Mouse (Mus musculus) megakaryocyte, embryonic 14.5 days (primary cell): ENCODE results near the gene Rundc1. TPM values are rescaled to one million over a fixed set of nuclear protein-coding genes. Genes with fewer than 3 reads are reported as not detected.
"Not testable (repeated sequence)": the region's sequence is repeated elsewhere in the genome, so short reads cannot be mapped to it uniquely, and the experiment has no call there.

ENCODE experiments used
- H3K27me3 ChIP-seq: replicated peaks from 2 replicates; pipeline ENCODE3; 2012; ENCODE audit warnings: inconsistent platforms
- H3K36me3 ChIP-seq: replicated peaks from 2 replicates; pipeline ENCODE3; 2012; ENCODE audit warnings: low read length, inconsistent platforms, mixed read lengths
- H3K4me1 ChIP-seq: 2 replicates; pipeline ENCODE4 v1.6.1; 2012; ENCODE audit warnings: inconsistent platforms
- H3K4me3 ChIP-seq: replicated peaks from 2 replicates; pipeline ENCODE3; 2012; ENCODE audit warnings: moderate library complexity, mild to moderate bottlenecking, inconsistent platforms
- H3K9me3 ChIP-seq: 2 replicates; pipeline ENCODE4 v1.6.1; 2012; ENCODE audit warnings: inconsistent platforms
- FLI1 ChIP-seq: IDR thresholded peaks from 2 replicates; pipeline ENCODE4 v1.6.1; 2012; ENCODE audit warnings: low read length, inconsistent platforms, mixed read lengths
- GATA1 ChIP-seq: IDR thresholded peaks from 3 replicates; pipeline ENCODE4 v1.6.1; 2012; ENCODE audit warnings: mixed read lengths, low read length, inconsistent platforms, borderline replicate concordance
- polyA plus RNA-seq: library from polyadenylated mRNA; stranded (reverse); fragments of >175 nt; gene quantifications from 2 replicates; pipeline ENCODE4 v1.2.3, GENCODE M21; 2012; ENCODE audit warnings: low replicate concordance; ENCODE audit not compliant: insufficient read depth

Rundc1 gene
- polyA plus RNA-seq, 1 experiment, result 3.1 TPM

DNA sequence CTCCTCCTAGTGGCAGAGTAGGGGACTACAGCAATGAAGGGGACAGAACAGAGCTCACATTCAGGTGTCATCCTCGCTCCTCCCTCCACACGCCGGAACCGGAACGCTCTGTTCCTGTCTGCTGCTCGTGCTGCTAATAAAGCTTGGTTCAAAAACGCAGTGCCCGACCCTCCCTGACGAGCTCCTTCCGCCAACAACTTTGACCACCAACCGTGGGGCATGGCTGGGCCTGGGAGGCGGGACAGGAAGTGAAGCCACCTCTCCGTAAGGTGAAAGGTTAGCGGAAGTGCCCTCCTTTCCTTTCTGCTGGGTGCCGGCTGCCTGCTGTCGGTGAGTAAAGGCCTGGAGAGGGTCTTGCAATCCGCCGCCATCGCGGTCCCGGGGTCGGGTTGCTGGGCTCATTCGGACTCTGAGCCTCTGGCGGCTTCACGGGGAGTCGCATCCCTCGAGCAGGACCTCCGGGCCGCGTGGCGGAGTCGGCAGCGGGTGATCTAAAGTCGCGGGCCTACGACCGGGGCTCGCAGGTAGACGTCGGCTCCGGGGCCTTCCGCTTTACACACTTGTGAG lies 17.3 kb downstream of the Rundc1 start, which contains the start of gene Rpl27:
Rpl27 (plus strand) TSS at position 172 of the 567 bp plus-strand sequence.
- peak; percentile 58 for TF ChIP-seq FLI1
- TF ChIP-seq GATA1, result no peak
- H3K36me3 ChIP-seq, result peaks cover 33% of the 10 kb centered on the region
- no peaks in the 10 kb centered on the region for H3K9me3 ChIP-seq
- H3K27me3 ChIP-seq, result no peaks in the 10 kb centered on the region
- peaks cover 30% of the 10 kb centered on the region for H3K4me1 ChIP-seq
- peak within 1 kb of the TSS; percentile 95 for H3K4me3 ChIP-seq

DNA sequence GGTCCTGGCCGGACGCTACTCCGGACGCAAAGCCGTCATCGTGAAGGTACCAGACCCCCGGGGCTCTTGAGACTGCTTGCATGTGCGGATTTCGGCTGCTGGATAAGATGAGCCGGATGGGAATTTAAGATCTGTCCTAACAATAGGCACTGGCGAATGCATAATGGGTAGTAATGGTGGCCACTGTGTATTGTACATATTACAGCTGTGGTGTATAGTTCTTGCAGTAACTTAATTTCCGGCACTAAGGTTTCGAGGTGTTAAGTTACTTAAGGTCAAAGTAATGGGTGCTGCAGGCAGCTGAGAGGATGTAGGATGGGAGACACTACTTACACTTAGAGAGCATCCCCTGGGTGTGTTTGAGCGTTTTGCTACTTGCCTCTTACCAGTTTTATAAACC lies 17.9 kb downstream of the Rundc1 start:
- peaks cover 34% of the 10 kb centered on the region for H3K4me1 ChIP-seq
- peaks cover 32% of the 10 kb centered on the region for H3K36me3 ChIP-seq
- H3K27me3 ChIP-seq, result no peaks in the 10 kb centered on the region
- H3K4me3 ChIP-seq, result peak overlapping the region; percentile 95
- no peak for TF ChIP-seq GATA1
- TF ChIP-seq FLI1, result no peak
- no peaks in the 10 kb centered on the region for H3K9me3 ChIP-seq

DNA sequence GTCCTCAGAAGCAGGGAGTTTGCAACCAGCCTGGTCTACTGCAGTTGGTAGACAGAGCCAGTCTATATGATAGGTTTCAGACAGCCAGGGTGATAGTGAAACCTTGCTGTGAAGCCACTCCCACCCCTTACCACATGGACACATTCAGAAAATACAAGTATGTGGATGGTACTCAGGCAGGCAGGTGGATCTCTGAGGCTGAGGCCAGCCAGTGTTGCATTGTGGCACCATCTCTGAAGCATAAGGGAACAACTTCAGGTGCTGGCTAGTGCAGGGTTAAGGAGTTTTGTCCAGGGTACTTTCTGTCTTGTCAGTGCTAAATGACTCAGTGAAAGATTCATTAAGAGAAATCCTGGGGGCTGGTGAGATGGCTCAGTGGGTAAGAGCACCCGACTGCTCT lies 21.4 kb downstream of the Rundc1 start:
- Histone ChIP-seq H3K4me1 (peaks cover 58% of the 10 kb centered on the region), H3K4me3 (no peak overlapping the region), H3K27me3 (no peaks in the 10 kb centered on the region), H3K36me3 (peaks cover 33% of the 10 kb centered on the region), H3K9me3 (no peaks in the 10 kb centered on the region)
- TF ChIP-seq GATA1 (no peak), FLI1 (no peak)

DNA sequence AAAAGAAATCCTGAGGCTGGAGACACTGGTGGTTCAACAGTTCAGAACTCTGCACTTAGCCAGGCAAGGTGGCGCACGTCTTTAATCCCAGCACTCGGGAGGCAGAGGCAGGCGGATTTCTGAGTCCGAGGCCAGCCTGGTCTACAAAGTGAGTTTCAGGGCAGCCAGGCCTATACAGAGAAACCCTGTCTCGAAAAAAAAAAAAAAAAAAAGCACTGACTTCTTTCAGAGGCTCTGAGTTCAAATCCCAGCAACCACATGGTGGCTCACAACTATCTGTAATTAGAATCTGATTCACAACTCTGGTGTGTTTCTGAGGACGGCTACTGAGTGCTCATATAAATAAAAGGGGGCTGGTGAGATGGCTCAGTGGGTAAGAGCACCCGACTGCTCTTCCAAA lies 22.0 kb downstream of the Rundc1 start:
- not testable (repeated sequence) for H3K27me3 ChIP-seq, H3K9me3 ChIP-seq, H3K4me3 ChIP-seq
- Histone ChIP-seq H3K36me3 (peaks cover 34% of the 10 kb centered on the region), H3K4me1 (peaks cover 64% of the 10 kb centered on the region)

DNA sequence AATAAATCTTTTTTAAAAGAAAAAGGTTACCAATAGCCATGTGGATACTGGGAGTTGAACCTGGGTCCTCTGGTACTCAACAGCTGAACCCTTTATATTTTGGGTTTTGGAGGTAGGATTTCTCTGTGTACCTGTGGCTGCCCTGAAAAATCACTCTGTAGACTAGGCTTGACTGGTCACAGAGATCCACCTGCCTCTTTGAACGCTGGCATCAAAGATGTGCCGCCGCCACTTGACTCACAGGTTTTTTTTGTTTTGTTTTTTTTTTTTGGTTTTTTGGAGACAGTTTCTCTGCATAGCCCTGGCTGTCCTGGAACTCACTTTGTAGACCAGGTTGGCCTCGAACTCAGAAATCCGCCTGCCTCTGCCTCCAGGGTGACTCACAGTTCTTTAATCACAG lies 22.9 kb downstream of the Rundc1 start:
- H3K36me3 ChIP-seq, result peaks cover 41% of the 10 kb centered on the region
- no peaks in the 10 kb centered on the region for H3K27me3 ChIP-seq
- peaks cover 70% of the 10 kb centered on the region for H3K4me1 ChIP-seq
- no peak for TF ChIP-seq FLI1
- no peak for TF ChIP-seq GATA1
- H3K4me3 ChIP-seq, result peak overlapping the region; percentile 97
- no peaks in the 10 kb centered on the region for H3K9me3 ChIP-seq

DNA sequence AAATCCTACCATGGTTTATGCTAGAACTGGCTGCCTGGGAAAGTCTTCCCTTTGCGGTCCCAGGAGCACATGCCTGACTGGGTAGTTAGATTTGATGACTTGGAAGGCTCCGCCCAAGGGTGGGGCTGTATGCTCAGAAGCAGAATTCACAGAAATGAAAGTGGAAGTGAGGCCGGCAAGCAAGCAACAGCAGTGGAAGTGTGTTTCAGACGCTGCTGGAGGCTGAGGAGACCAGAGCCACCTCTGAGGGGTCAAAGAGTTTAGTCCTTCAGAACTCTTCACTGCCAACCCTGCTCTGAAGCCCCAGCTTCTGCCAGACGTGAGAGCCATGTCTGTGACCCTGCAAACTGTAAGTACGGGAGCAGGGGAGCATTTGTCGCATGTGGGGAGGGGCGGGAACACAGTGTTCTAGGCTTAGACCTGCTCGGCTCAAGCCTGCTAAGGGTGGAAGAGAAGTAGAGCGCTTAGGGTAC lies 23.4 kb downstream of the Rundc1 start, which contains the start of gene Ifi35:
Ifi35 (plus strand) TSS at position 134 of the 473 bp plus-strand sequence.
- H3K4me1 ChIP-seq, result peaks cover 65% of the 10 kb centered on the region
- TF ChIP-seq GATA1 (no peak), FLI1 (no peak)

DNA sequence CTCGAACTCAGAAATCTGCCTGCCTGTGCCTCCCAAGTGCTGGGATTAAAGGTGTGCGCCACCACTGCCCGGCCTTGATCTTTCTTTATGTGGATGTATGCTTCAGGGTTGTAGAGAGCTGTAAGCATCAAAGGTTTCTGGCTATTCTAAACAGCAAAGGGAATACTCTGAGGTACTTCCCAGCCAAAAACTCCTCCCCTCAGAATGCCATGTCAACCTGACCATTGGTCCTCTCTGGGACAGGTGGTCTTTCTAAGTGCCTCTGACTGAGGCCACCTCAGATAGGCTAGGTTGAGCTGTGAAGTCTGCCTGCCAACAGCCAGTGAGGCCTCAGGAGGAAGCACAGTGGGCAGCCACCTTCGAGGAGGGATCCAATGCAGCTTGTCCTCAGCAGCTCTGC lies 24.0 kb downstream of the Rundc1 start:
- Histone ChIP-seq H3K9me3 (no peaks in the 10 kb centered on the region), H3K27me3 (no peaks in the 10 kb centered on the region), H3K4me3 (peak overlapping the region; percentile 97), H3K4me1 (peaks cover 61% of the 10 kb centered on the region), H3K36me3 (peaks cover 39% of the 10 kb centered on the region)
- TF ChIP-seq FLI1 (no peak), GATA1 (no peak)

More for the DNA sequence above, 23.4 kb downstream of the Rundc1 start, which contains the start of gene Ifi35:
- Histone ChIP-seq H3K36me3 (peaks cover 40% of the 10 kb centered on the region), H3K4me3 (peak within 1 kb of the TSS; percentile 97), H3K27me3 (no peaks in the 10 kb centered on the region), H3K9me3 (no peaks in the 10 kb centered on the region)

DNA sequence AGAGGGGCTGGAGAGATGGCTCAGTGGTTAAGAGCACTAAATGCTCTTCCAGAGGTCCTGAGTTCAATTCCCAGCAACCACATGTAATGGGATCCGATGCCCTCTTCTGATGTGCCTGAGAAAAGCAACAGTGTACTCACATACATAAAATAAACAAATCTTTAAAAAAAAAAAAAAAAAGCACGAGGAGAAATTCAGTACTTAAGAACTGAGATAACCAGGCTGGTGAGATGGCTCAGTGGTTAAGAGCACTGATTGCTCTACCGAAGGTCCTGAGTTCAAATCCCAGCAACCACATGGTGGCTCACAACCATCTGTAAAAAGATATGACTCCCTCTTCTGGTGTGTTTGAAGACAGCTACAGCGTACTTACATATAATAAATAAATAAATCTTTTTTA lies 24.7 kb downstream of the Rundc1 start:
- H3K9me3 ChIP-seq, H3K27me3 ChIP-seq: not testable (repeated sequence)
- Histone ChIP-seq H3K4me1 (peaks cover 55% of the 10 kb centered on the region), H3K36me3 (peaks cover 33% of the 10 kb centered on the region), H3K4me3 (peak overlapping the region; percentile 97)

DNA sequence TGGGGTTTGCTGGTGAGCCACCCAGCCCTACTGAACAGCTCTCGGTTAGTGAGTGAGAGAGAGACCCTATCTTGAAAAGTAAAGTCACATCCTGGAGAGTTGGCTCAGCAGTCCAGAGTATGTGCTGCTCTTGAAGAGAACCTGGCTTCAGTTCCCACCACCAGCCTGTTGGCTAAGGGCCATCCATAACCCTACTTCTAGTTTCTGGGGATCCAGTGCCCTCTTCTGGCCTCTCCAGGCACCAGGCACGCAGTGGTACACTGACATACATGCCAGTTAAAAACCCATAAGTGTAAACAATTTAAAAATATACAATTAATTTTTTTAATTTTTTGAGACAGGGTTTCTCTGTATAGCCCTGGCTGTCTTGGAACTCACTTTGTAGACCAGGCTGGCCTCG lies 25.5 kb downstream of the Rundc1 start:
- no peaks in the 10 kb centered on the region for H3K9me3 ChIP-seq
- H3K4me1 ChIP-seq, result peaks cover 49% of the 10 kb centered on the region
- TF ChIP-seq GATA1 (no peak), FLI1 (no peak)
- no peak overlapping the region for H3K4me3 ChIP-seq
- peaks cover 32% of the 10 kb centered on the region for H3K36me3 ChIP-seq
- no peaks in the 10 kb centered on the region for H3K27me3 ChIP-seq

DNA sequence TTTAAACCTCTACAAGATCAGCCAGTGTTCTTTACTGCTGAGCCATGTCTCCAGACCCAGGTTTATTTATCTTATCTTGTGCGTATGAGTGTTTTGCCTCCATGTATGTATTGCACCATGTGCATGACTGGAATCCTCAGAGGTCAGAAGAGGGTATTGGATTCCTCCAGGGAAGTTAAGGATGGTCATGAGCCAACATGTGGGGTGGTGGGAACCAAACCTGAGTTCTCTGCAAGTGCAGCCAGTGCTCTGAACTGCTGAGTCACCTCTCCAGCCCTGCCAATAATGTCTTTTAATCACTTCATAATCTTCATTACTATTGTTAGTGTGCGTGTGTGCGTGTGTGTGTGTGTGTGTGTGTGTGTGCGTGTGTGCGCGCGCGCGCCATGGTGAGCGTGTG lies 26.7 kb downstream of the Rundc1 start:
- no peaks in the 10 kb centered on the region for H3K9me3 ChIP-seq
- TF ChIP-seq GATA1 (no peak), FLI1 (no peak)
- H3K4me3 ChIP-seq, result no peak overlapping the region
- no peaks in the 10 kb centered on the region for H3K27me3 ChIP-seq
- H3K4me1 ChIP-seq, result peaks cover 45% of the 10 kb centered on the region
- H3K36me3 ChIP-seq, result peaks cover 33% of the 10 kb centered on the region

DNA sequence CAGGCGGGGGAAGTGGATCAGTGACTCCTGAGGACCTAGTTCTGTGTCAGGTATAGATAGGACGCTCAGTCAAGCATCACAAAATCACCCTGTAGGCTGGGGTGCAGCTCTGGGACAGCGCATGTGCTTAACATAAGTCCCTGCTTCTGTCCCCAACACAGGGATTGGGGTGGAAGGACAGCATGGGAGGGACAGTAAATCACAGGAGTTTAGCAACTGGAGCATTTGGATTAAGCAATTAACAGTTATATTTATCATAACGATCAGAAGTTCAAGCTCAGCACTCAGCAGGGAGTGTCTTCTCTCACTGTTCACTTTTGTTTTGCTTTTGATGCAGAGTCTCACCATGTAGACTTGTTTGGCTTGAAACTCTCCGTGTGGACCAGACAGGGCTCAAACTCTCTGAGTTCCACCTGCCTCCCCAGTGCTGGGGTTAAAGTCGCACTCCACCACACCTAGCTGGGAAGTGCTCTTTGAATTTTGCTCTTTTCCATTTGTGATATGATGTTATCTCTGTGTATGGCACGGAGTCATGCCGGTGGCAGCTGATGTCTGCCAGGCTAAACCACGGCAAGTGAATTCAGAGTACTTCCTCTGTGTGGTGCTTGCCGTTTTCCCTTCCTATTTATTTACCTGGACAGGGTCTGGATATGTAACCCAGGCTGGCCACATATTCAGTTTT lies 27.3 kb downstream of the Rundc1 start:
- Histone ChIP-seq H3K4me3 (no peak overlapping the region), H3K4me1 (peaks cover 45% of the 10 kb centered on the region)

More for the DNA sequence above, 27.3 kb downstream of the Rundc1 start:
- Histone ChIP-seq H3K27me3 (no peaks in the 10 kb centered on the region), H3K9me3 (no peaks in the 10 kb centered on the region), H3K36me3 (peaks cover 40% of the 10 kb centered on the region)
- TF ChIP-seq GATA1 (no peak), FLI1 (no peak)
